Mouse (Mus musculus): ENCODE data around the gene Hist1h1a. TPM values are rescaled to one million over a fixed set of nuclear protein-coding genes. Genes with fewer than 3 reads are reported as not detected.

Gene Hist1h1a
- polyA plus RNA-seq, 1 experiment from 2014 or later: 4.0 TPM

DNA sequence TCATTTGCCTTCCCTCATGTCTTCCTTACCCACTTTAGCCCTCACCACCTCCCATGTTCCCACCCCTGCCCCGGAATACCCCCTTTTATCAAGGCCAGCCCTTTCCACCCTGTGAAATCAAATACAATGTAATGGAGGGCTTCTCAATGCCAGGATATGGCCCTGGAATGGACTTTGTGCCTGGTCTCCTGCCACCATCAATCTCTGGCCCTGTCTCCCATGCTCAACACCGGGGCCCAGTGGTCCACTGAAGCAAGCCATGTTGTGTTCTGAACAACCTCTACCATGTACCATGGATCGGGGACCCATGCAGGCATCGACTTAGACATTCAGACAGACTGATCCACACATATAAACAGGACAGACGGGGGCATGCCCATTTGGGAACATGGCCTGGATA lies 33.8 kb upstream of the Hist1h1a start:
- DNase-seq (ENCODE audit: low spot score) (no peak), ATAC-seq (replicated peaks; ENCODE audit: low FRiP score) (no peak)
- WGBS: 95% methylated on average over 5 of the region's 5 CpGs

DNA sequence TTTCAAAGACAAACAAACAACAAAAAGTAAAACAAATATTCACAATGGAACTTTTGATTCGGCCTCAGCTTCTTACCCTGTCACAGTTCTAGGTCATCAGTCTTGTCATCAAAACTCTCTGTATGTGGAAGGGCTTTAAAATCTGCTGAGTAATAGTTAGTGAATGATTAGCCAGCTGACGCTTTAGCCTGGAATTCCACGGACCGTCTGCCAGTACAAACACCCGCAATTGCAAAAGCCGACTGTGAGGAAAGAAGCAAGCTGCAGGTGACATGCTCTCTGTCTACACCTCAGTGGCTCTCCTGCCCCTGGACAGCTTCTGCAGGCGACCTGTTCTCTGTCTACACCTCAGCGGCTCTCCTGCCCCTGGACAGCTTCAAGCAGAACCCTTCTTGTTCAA lies 33.0 kb upstream of the Hist1h1a start:
- no peak overlapping the region for H3K4me3 ChIP-seq (ENCODE audit: low read depth, low read length)
- no peaks in the 10 kb centered on the region for H3K9me3 ChIP-seq (ENCODE audit: control insufficient read depth, low read length)
- H3K4me1 ChIP-seq (replicated peaks; ENCODE audit: control insufficient read depth, insufficient read depth, low read length): no peaks in the 10 kb centered on the region
- H3K27ac ChIP-seq (ENCODE audit: low read depth, low read length): no peak overlapping the region
- H3K27me3 ChIP-seq (ENCODE audit: control insufficient read depth, insufficient read depth, low read length): no peaks in the 10 kb centered on the region
- no peaks in the 10 kb centered on the region for H3K36me3 ChIP-seq (ENCODE audit: control insufficient read depth, insufficient read depth, low read length)
- ATAC-seq (replicated peaks; ENCODE audit: low FRiP score): no peak
- H3K9ac ChIP-seq (ENCODE audit: low read length): no peak overlapping the region
- WGBS: 66% methylated on average over 8 of the region's 8 CpGs
- no peak overlapping the region for H3K4me2 ChIP-seq (ENCODE audit: low read depth, low read length, severe bottlenecking)
- DNase-seq (ENCODE audit: low spot score): no peak

More for the DNA sequence above, 33.8 kb upstream of the Hist1h1a start:
- Histone ChIP-seq H3K27me3 (ENCODE audit: control insufficient read depth, insufficient read depth, low read length) (no peaks in the 10 kb centered on the region), H3K4me1 (replicated peaks; ENCODE audit: control insufficient read depth, insufficient read depth, low read length) (no peaks in the 10 kb centered on the region), H3K36me3 (ENCODE audit: control insufficient read depth, insufficient read depth, low read length) (no peaks in the 10 kb centered on the region), H3K9ac (ENCODE audit: low read length) (no peak overlapping the region), H3K4me3 (ENCODE audit: low read depth, low read length) (no peak overlapping the region), H3K4me2 (ENCODE audit: low read depth, low read length, severe bottlenecking) (no peak overlapping the region), H3K9me3 (ENCODE audit: control insufficient read depth, low read length) (no peaks in the 10 kb centered on the region), H3K27ac (ENCODE audit: low read depth, low read length) (no peak overlapping the region)

DNA sequence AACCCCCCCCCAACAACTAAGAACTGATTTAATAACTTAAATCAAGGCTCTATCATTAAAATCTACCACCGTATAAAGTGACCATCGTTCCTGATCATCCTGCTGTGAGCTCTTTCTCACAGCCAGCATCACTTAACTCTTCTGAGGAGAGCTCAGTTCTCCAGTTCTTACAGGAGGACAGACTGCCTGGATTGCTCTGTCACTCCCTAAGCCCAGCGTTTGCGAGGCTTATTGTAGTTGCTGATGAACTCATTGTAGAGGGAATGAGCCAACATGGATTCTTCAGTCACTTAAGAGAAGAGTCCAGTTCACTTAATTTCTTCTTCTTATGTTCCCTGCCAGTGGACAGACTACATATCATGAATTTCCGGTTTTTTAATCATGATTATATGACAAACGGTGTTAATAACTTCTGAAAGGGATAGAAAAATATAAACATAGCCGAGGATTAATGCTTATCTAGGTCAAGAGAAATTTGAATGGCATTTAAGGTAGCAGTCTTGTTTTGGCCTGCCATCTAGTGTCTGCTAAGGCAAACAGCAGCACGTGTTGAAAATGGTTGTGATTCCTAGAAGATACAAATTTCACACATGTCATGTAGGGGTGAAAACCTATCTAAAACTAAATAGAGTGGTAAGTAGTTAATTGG lies 31.2 kb upstream of the Hist1h1a start:
- Histone ChIP-seq H3K27me3 (ENCODE audit: control insufficient read depth, insufficient read depth, low read length) (no peaks in the 10 kb centered on the region), H3K4me3 (ENCODE audit: low read depth, low read length) (no peak overlapping the region), H3K9ac (ENCODE audit: low read length) (no peak overlapping the region), H3K9me3 (ENCODE audit: control insufficient read depth, low read length) (no peaks in the 10 kb centered on the region), H3K4me2 (ENCODE audit: low read depth, low read length, severe bottlenecking) (no peak overlapping the region), H3K27ac (ENCODE audit: low read depth, low read length) (no peak overlapping the region), H3K36me3 (ENCODE audit: control insufficient read depth, insufficient read depth, low read length) (no peaks in the 10 kb centered on the region), H3K4me1 (replicated peaks; ENCODE audit: control insufficient read depth, insufficient read depth, low read length) (no peaks in the 10 kb centered on the region)
- DNase-seq (ENCODE audit: low spot score): no peak
- 28% methylated on average over 8 of the region's 8 CpGs for WGBS
- no peak for ATAC-seq (replicated peaks; ENCODE audit: low FRiP score)

DNA sequence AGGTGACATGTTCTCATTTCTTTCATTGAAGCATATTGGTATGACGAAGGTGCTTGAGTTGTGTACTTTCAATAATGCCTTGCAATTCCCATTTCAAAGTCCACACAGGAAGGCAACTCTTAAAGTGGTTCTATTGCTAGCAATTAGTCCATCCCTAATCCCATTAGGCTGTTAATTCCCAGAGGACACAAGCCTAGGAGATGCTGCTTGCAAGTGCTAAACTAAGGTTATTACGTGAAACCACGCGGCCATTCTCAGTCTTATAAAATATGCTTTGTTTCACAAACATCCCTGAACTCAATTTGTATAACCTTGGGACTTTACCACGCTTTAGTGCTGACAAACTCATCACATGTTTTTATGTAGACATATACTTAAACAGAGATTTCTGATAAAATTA lies 26.4 kb upstream of the Hist1h1a start:
- DNase-seq (ENCODE audit: low spot score) (no peak), ATAC-seq (replicated peaks; ENCODE audit: low FRiP score) (no peak)
- Histone ChIP-seq H3K4me2 (ENCODE audit: low read depth, low read length, severe bottlenecking) (no peak overlapping the region), H3K27me3 (ENCODE audit: control insufficient read depth, insufficient read depth, low read length) (no peaks in the 10 kb centered on the region), H3K9me3 (ENCODE audit: control insufficient read depth, low read length) (no peaks in the 10 kb centered on the region), H3K4me1 (replicated peaks; ENCODE audit: control insufficient read depth, insufficient read depth, low read length) (no peaks in the 10 kb centered on the region; the same call in 1 of the 2 replicates), H3K36me3 (ENCODE audit: control insufficient read depth, insufficient read depth, low read length) (no peaks in the 10 kb centered on the region), H3K9ac (ENCODE audit: low read length) (no peak overlapping the region), H3K27ac (ENCODE audit: low read depth, low read length) (no peak overlapping the region), H3K4me3 (ENCODE audit: low read depth, low read length) (no peak overlapping the region)
- WGBS: 75% methylated on average over 5 of the region's 5 CpGs

DNA sequence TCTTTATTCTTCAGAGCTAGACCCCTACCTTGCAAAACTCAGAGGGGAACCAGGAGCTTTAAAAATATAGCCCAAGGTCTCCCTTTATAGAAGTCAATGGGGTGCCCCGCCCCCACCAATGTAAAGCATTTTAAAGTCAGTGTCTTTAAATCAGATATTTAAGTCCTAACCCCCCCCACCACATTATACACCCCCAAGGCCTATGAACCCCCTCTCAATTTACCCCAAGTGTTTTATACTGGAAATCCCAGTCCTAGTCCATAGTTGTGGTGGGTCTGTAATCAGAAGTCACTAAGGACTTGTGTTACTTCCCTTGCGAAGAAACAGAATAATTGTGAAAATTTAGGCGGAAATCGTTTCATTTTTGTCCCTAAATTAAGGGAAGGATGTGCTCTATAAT lies 25.4 kb upstream of the Hist1h1a start:
- ATAC-seq (replicated peaks; ENCODE audit: low FRiP score) (no peak), DNase-seq (ENCODE audit: low spot score) (no peak)
- Histone ChIP-seq H3K4me1 (replicated peaks; ENCODE audit: control insufficient read depth, insufficient read depth, low read length) (no peaks in the 10 kb centered on the region; the same call in 1 of the 2 replicates), H3K4me3 (ENCODE audit: low read depth, low read length) (peak overlapping the region; percentile 49), H3K9ac (ENCODE audit: low read length) (peak overlapping the region; percentile 89), H3K36me3 (ENCODE audit: control insufficient read depth, insufficient read depth, low read length) (no peaks in the 10 kb centered on the region), H3K27me3 (ENCODE audit: control insufficient read depth, insufficient read depth, low read length) (no peaks in the 10 kb centered on the region), H3K27ac (ENCODE audit: low read depth, low read length) (peak overlapping the region; percentile 99), H3K4me2 (ENCODE audit: low read depth, low read length, severe bottlenecking) (peak overlapping the region; percentile 95), H3K9me3 (ENCODE audit: control insufficient read depth, low read length) (no peaks in the 10 kb centered on the region)
- 25% methylated on average over 4 of the region's 4 CpGs for WGBS

DNA sequence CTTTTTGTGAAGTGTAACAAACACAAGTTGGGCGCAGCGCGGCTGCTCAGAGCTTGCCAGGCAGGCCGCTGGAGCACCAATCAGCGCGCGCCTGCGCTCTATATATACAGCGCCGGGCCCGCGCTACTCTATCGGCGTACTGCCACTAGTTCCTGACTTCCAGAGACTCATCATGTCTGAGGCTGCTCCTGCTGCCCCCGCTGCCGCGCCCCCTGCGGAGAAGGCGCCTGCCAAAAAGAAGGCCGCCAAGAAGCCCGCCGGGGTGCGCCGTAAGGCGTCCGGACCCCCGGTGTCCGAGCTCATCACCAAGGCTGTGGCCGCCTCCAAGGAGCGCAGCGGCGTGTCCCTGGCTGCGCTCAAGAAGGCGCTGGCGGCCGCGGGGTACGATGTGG lies 24.8 kb upstream of the Hist1h1a start, which contains the start of gene Hist1h1c:
Gene Hist1h1c (plus strand): TSS at position 132 of the 392 bp plus-strand sequence.
- H3K4me3 ChIP-seq (ENCODE audit: low read depth, low read length): peak within 1 kb of the TSS; percentile 49
- no peaks in the 10 kb centered on the region for H3K27me3 ChIP-seq (ENCODE audit: control insufficient read depth, insufficient read depth, low read length)
- H3K27ac ChIP-seq (ENCODE audit: low read depth, low read length): peak within 1 kb of the TSS; percentile 99
- H3K4me1 ChIP-seq (replicated peaks; ENCODE audit: control insufficient read depth, insufficient read depth, low read length): no peaks in the 10 kb centered on the region; the same call in 1 of the 2 replicates
- under 1% methylated on average over 30 of the region's 38 CpGs for WGBS
- DNase-seq (ENCODE audit: low spot score) (peak; percentile 96), ATAC-seq (replicated peaks; ENCODE audit: low FRiP score) (peak; percentile 96)
- H3K4me2 ChIP-seq (ENCODE audit: low read depth, low read length, severe bottlenecking): peak within 1 kb of the TSS; percentile 95
- no peaks in the 10 kb centered on the region for H3K36me3 ChIP-seq (ENCODE audit: control insufficient read depth, insufficient read depth, low read length)
- no peaks in the 10 kb centered on the region for H3K9me3 ChIP-seq (ENCODE audit: control insufficient read depth, low read length)
- H3K9ac ChIP-seq (ENCODE audit: low read length): peak within 1 kb of the TSS; percentile 89

DNA sequence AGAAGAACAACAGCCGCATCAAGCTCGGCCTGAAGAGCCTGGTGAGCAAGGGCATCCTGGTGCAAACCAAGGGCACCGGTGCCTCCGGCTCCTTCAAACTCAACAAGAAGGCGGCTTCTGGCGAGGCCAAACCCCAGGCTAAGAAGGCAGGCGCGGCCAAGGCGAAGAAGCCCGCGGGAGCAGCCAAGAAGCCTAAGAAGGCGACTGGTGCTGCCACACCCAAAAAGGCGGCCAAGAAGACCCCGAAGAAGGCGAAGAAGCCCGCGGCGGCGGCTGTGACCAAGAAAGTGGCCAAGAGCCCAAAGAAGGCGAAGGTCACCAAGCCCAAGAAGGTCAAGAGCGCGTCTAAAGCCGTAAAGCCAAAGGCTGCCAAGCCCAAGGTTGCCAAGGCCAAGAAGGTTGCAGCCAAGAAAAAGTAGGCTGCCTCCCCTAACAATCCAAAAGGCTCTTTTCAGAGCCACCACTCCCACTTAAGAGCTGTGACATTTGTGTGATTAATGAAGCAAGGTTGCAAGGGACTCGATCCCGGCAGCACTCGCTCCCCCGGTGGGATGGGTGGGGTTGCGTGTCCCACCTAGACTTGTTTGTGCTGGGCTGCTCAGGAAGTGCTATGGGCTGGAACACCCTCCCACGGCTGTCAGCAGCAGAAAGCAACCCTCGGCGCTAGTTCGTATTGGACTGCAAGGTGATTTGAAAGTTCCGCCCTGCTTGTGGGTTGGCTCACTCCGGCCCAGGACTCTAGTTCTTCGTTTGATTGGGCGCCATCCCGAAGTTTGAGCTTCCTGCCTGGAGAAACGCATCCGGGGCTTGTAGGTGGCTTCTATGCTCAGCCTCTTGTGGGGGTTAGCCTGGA lies 24.2 kb upstream of the Hist1h1a start:
- WGBS: under 1% methylated on average over 39 of the region's 39 CpGs
- peak overlapping the region; percentile 89 for H3K9ac ChIP-seq (ENCODE audit: low read length)
- DNase-seq (ENCODE audit: low spot score) (peak; percentile 95), ATAC-seq (replicated peaks; ENCODE audit: low FRiP score) (peak; percentile 84)
- peak overlapping the region; percentile 49 for H3K4me3 ChIP-seq (ENCODE audit: low read depth, low read length)
- no peaks in the 10 kb centered on the region for H3K9me3 ChIP-seq (ENCODE audit: control insufficient read depth, low read length)
- H3K27me3 ChIP-seq (ENCODE audit: control insufficient read depth, insufficient read depth, low read length): no peaks in the 10 kb centered on the region
- H3K27ac ChIP-seq (ENCODE audit: low read depth, low read length): peak overlapping the region; percentile 99
- no peaks in the 10 kb centered on the region; the same call in 1 of the 2 replicates for H3K4me1 ChIP-seq (replicated peaks; ENCODE audit: control insufficient read depth, insufficient read depth, low read length)
- no peaks in the 10 kb centered on the region for H3K36me3 ChIP-seq (ENCODE audit: control insufficient read depth, insufficient read depth, low read length)
- H3K4me2 ChIP-seq (ENCODE audit: low read depth, low read length, severe bottlenecking): peak overlapping the region; percentile 95

DNA sequence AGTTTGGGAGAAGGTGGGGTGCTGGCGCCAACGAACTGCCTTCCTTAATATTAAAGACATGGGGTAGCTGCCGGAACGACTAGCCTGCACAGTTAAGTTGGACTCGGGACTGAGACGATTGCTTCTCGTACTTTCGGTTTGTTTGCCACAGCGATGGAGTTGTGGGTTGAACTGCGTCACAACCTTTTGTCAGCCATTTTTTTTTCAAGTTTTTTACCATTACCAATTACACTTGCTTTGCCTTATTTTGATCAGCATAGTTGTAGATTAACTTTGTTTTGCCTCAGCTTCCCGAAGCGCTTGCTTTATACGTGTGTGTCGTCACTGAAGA lies 23.6 kb upstream of the Hist1h1a start:
- peak overlapping the region; percentile 95 for H3K4me2 ChIP-seq (ENCODE audit: low read depth, low read length, severe bottlenecking)
- H3K27me3 ChIP-seq (ENCODE audit: control insufficient read depth, insufficient read depth, low read length): no peaks in the 10 kb centered on the region
- H3K9me3 ChIP-seq (ENCODE audit: control insufficient read depth, low read length): no peaks in the 10 kb centered on the region
- H3K4me1 ChIP-seq (replicated peaks; ENCODE audit: control insufficient read depth, insufficient read depth, low read length): no peaks in the 10 kb centered on the region; the same call in 1 of the 2 replicates
- WGBS: 2% methylated on average over 14 of the region's 14 CpGs
- H3K27ac ChIP-seq (ENCODE audit: low read depth, low read length): peak overlapping the region; percentile 99
- no peak for ATAC-seq (replicated peaks; ENCODE audit: low FRiP score)
- H3K4me3 ChIP-seq (ENCODE audit: low read depth, low read length): peak overlapping the region; percentile 49
- no peak for DNase-seq (ENCODE audit: low spot score)
- peak overlapping the region; percentile 89 for H3K9ac ChIP-seq (ENCODE audit: low read length)
- H3K36me3 ChIP-seq (ENCODE audit: control insufficient read depth, insufficient read depth, low read length): no peaks in the 10 kb centered on the region

Data from forebrain, embryonic 11.5 days (tissue).